Mouse (Mus musculus) cerebellum, postnatal 36 days (tissue): ENCODE results near the gene Mettl17.
A peak's percentile ranks its signal among the peaks of the same experiment; 100 is the strongest.
"Not testable (repeated sequence)": the region's sequence is repeated elsewhere in the genome, so short reads cannot be mapped to it uniquely, and the experiment has no call there.

Experiments used
- DNase-seq, 2 experiments: peaks; one replicate each; pipeline ENCODE4 v3.0.0; 2021 to 2022; ENCODE audit warnings: mixed read lengths in 2 of 2

The Mettl17 gene

DNA sequence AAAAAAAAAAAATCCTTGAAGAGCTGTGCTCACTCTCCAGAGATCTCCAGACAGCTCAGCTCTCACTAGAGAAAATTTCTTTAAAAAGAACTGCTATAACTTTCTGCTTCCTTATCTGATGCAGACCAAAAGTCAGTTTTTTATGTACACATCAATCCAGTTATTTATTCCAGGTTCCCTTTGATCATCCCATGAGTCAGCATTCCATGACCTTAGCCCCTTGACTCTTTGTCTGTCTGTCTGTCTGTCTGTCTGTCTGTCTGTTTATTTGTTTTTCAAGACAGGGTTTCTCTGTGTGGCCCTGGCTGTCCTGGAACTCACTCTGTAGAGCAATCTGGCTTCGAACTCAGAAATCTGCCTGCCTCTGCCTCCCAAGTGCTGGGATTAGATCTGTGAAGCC lies 14.7 kb downstream of the Mettl17 start:
- no peak for DNase-seq

DNA sequence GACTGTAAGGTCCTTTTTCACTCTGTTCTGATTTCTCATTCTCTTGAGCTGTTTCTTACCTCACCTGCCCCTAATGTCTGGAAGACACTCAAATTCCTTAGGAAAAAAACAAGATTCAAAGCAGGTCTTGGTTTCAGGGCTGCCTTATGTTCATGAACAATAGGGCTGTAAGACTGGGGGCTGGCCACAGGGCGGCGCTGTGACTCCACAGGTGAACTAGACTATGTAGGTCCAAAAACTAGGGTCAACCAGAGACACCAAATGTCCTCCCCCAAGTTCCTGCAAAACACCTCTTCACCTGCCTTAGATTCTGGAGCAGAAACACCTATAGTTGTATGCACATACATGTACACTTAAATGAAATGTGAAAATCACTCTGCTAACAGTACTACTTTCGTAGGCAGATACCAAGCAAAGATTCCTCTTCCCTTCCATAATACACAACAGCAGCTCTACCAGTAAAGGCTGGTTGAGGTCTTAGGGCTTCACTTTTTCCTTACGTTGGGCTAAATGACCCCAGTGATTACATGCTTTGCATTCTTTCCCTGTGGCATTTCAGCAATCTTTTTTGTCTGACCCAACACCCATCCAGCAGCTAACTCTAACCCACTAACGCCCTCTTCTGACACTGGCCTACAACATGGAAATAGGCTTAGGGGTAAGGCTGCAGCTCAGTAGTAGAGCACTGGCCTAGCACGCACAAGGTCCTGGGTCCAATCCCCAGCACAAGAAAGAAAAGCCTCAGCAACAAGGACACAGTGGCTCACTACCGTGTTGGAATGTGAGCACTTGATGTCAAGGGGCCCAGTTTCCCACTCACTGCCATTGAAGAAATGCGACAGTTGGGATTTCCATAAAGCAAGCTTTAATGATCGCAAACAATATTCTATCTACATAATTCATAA lies 18.4 kb downstream of the Mettl17 start:
- DNase-seq: peak; percentile 85

DNA sequence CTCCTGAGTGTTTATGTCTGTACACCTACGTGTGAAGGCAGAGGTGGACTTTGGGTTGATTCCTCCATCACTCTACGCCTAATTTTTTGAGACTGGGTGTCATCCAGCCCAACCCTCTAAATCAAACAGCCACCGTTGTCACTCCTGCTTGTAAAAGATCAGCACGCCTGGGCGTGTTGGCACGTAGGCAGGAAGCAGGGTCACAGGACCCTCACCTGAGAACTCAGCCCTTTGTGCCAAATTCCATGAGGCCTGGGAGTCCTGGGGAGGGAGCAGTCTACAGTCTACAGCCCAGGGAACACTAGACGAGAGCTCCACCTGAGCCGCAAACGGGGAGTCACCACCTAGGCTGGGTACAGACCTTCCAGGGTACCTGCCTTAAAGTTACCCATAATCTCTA lies 19.1 kb downstream of the Mettl17 start:
- no peak for DNase-seq

DNA sequence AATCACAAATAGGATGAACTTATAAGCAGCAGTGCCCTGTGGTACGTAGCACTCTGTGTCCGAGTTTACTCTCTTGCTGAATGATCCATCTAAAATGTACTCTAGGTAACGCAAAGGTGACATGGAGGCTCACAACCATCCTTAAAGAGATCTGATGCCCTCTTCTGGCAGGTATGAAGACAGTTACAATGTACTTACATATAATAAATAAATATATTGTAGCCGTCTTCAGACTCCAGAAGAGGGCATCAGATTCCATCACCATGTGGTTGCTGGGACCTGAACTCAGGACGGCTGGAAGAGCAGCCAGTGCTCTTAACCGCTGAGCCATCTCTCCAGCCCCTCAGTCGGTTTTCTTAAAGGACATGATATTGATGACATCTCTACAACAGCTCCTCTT lies 20.1 kb downstream of the Mettl17 start:
- DNase-seq: no peak

DNA sequence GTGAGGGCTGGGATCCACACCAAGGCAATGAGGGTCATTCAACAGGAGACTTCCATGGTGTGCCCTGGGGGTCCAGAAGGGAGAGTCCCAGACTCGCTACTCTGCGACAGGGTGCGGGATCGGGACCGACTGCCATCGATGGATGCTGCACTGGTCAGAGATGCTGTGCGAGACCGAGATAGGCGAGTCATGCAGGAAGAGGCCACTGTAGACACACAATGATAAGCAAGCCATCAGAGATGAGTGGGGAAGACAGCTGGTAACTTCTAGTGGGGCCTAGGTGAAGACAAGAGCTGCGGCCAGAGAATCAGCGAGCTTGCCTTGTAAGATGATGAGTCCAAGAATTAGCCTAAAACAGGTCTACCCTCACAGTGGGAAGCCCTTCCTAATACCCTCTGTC lies 21.5 kb downstream of the Mettl17 start:
- DNase-seq: no peak

DNA sequence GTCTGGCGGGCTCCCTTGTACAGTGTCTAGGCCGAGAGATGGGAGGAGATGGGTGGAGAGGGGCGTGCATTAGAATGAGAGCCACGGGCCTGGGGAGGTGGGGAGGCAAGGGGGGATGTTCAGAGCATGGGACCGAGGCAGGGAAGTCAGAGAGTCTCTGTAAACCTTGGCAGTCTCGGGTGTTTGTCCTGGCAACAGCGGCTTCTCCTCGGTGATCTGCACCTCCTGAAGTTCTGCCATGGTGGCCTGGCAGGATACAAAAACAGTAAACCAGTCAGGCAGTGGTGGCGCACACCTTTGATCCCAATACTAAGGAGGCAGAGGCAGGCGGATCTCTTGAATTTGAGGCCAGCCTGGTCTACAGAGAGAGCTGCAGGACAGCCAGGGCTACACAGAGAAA lies 26.7 kb downstream of the Mettl17 start:
- no peak for DNase-seq

DNA sequence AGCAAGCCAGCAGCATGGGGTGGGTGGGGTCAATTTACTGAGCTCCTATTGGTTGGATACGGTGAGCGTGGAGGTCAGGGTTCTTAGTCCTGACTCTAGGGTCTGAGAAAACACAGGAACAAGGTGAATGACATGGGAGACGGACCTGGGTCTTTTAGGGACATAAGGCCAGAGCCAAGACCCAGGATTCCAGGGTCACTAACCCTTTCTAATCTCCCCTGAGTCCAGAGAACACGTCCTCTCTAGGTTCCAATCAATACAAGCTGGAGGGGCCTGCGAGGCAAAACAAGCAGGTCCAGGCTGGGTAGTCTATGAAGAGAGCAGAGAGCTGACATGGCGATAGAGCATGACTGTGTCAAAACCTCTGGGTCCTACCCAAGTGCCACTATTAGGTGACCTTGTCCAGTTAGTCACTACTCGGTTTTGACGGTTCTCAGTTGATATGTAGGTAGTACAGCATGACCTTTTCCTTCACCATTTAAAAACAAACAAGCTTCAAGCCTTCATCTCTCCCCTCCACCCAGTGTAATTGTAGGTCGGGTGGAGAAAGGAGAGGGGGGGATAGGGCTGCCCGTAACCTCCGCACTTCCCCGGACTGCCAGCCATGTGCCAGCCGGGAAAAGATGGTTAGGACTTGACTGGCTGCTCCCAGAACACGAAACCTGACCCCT lies 27.9 kb downstream of the Mettl17 start:
- no peak for DNase-seq

DNA sequence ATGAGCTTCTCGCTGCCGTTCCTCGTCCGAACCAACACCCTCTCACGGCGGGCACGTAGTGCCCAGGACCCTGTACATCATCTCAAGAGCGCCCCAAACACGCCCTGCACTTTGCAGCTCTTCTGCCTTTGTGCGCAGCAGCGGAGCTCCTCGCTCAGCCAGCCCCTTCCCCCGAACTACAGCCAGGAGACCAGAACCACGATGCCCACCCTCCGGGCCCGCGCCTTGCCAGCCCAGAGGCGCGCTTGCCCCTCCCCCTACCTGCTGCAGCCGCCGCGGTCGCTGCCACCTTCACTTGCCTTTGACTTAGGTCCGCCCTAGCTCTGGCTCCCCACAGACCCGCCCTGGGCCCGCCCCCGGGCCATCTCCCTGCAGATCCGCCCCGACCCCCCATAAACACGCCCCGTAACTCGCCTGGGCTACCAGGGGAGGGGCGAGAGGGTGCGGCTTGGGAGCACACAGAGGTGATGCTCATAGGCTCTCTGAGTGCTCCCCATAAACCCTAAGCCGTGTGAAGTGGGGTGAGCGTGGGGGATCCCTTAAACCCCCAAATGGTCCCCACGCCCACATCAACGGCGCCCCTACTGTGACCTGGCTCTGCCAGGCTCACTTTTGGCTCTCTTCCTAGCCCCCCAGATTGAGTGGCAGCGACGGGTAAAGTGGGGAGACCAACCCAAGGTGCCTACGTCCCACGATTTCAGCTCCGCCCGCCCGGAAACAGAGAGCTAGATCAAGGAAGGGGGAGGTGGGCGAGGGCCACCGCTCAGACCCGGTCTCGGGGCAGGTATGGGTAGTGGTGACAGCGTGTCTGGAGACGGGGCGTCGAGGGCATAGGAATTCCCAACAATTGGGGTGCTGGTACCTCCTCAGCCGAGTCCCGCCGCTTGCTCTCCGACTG lies 28.7 kb downstream of the Mettl17 start:
- peak; percentile 48 to 66 for DNase-seq

DNA sequence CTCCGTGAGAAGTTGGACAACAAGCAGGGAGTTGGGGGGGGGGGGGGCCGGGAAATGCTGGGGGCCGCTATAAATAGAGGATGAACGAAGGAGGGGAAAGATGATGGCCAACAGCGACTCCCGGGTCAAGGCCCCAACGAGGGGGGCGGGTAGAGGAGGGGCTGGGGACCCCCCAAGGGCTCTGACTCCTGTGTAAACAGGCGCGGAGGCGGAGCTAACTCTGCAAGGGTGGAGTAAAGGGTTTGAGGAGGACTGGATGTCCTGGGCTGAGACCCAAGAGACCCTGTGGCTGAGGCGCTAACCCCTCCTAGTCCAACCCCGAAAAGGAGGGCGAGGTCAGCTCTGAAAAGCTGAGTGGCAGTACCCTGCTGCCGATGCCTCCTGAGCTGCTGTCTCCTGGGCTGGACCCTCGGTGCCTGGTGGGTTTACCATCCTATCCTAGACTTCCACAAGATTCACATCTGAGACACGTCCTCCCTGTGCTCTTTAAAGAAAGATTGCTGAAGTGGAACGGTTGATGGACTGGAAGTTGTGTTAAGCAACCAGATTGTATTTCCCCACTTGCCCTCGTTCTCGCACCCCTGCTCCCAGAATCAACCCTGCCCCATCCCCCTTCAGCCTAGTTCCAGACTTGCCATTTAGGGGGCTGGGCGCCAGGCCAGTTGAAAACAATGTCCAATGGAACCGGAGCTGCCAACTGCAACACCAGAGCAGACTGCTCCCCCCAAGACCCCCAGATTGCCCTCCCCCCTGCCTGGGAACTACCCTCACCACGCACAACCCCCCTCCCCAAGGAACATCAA lies 29.5 kb downstream of the Mettl17 start, which contains the start of gene Ndrg2:
TSS of gene Ndrg2 (minus strand) at position 199 of the 803 bp plus-strand sequence.
- peak; percentile 37 to 52 for DNase-seq

DNA sequence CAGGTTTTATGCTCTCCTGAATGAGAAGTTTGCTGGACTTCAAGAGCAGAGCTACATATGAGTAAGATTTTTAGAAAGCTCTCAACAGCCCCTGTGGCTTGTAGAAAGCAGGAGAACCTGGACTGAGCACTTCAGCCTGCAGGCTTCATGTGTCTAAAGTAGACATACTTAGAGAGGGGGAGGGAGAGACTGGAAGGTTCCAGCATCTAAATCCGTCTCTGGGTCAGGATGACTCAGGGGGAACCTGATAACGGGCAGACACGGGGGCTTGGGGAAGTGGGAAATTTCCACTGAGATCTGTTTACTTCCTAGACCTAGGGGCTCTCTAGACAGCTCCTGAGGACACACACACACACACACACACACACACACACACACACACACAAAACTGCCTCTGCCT lies 30.4 kb downstream of the Mettl17 start:
- DNase-seq: no peak

DNA sequence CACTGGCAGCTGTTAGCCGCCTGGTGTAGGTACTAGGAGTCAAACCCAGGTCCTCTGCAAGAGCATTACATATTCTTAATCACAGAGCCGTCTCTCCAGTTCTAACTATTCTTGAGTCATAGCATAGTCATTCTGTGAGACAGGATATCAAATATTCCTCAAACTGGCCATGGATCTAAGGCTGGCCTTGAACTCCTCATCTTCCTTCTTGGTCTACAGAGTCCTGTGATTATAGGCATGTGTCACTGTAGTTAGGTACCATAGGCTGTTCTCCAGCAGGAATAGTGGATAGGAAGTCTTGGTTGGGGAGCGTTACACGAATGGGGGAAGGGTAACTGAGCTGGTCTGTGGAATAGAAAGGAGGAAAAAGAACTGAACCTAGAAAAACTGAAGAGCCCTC lies 31.9 kb downstream of the Mettl17 start:
- no peak for DNase-seq

DNA sequence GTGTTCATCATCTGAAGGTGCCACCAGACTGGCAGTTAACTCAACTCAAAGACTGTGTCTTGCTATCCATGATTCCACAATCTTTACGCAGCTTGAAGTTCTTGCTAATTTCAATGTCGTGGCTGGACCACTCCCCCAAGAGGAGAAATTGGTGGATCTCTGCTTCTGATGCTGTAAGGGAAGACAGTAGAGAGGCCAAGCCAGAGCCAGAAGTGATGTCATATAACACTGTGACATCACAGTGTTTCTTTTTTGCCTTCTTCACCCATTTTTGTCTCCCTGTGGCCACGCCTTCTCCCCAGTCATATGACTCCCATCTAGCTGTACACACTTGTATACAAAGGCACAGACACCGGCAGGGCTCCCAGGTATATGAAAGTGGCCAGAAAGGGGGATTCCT lies 33.5 kb downstream of the Mettl17 start, which contains the start of gene Tppp2:
TSS of gene Tppp2 (plus strand) at position 301 of the 400 bp plus-strand sequence.
- DNase-seq: no peak

DNA sequence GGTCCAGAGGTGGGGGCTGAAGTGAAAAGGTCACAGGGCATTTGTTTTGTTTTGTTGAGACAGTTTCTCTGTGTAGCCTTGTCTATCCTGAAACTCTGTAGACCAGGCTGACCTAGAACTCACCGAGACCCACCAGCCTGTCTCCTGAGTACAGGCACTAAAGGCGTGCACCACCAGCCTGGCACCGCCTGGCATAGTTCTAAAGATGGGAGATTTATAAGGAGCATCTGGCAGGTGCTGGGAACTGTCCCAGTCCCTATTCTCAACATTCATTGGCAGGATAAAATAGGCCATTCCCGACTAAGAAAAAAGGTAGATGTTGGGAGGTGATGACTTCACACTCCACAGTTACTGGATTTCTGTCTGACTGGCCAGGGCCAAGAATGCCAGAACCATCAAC lies 34.3 kb downstream of the Mettl17 start:
- DNase-seq: no peak

DNA sequence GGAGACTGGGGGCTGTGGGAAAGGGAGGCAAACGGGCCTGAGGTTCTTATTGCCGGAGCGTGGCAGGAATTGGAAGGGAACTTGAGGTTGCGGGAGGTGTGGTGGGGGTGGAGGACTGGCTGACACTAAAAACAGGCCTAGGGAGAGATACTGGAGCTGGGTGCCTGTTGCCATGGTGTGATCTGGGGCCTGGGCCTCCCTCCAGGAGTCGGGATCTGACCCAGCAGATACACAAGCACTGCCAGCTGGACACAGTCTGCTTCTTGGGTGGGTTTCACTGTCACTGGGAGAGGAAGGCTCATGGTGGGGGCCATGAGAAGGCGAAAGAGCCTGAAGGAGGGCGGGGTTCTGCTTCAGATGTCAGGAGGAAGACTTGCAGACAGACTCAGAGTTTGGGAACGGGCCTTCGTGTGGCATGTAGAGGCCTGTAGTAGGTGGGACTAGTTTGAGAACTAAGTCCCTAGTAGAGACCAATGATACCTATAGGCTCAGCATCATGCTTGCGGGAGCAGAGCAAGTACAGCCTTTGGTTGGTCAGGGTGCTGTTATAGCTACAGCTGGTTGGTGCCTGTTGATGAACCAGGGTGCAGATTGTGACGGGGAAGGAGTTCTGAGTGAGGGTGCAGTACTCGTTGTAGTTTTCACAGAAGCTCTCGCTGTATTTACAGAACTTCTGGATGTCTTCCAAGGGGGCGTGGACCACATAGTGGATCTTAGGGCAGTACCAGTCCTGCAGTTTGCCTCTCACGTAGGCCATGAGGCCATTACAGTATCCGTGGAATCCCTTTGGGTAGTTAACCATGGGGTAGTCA lies 37.3 kb downstream of the Mettl17 start:
- DNase-seq: peak in 1 of 2 experiments; percentile 26

DNA sequence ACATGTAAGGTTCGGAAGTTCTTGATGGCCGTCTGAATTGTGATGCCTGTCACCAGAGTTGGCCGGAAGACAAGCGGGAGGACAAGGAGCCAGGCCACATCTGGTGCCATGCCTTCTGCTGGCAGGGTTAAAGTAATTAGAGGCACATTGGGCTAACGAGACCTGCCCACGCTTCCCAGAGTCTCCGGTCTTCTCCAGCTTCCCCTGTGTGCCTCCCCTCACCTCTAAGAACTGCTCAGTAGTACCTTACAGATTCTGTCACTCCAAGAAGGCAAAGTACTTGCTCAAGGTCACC lies 37.9 kb downstream of the Mettl17 start, which contains the start of gene Rnase13:
TSS of gene Rnase13 (minus strand) at position 203 of the 295 bp plus-strand sequence.
- DNase-seq: no peak

DNA sequence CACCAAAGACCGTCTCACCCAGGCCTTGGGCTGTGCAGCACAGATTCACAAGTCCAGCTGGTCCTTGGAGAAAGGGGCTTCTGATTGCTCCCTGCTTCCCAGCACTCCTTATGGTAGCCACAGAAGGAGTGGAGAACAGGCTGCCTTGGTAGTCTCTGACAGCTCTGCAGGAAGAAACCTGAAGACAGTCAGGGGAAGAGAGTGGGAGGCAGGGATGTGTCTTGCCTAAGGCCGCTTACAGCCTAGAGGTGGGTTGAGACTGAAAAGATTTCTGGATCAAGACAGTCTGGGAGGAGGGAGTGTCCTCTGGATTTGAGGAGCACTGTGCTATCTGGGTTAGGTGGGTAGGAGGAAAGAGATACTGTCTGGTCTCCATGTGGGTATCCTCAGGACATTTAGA lies 38.3 kb downstream of the Mettl17 start:
- DNase-seq: no peak

DNA sequence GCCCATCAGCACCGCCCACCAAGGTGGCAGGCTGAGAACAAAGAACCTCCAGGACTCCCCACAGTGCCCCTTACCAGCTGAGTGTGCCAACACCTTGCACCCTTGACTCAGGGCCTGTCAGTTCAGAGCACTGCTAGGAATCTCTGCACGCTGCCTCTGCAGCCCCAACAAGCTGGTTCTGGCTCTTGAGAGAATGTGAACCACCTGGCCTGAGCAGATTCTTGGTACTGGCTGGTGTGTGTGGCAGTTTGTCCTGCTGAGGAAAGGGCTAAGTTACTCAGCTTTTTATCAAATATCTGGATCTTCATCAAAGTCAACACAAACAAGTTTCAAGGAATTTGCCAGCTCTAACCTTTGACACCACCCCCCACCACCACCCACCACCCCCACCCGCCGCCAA lies 38.9 kb downstream of the Mettl17 start:
- DNase-seq: no peak

DNA sequence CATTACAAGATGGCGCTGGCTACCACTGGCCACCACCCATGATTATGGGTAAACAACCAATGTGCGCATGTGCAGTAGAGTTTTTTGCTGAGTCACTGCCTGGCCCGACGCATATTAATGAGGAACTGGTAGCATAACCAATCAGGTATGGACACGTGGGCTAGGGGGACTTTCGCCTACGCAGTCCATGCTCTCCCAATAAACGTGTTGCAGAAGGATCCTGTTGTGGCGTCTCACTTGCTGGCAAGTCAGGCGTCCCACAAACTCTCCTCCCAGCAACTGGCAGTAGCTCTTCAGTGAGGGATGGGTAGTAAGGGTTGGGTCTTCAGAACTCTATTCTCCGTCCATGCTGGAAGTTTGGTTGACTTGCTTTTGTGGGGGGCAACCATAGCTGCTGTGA lies 42.3 kb downstream of the Mettl17 start:
- not testable (repeated sequence) for DNase-seq

DNA sequence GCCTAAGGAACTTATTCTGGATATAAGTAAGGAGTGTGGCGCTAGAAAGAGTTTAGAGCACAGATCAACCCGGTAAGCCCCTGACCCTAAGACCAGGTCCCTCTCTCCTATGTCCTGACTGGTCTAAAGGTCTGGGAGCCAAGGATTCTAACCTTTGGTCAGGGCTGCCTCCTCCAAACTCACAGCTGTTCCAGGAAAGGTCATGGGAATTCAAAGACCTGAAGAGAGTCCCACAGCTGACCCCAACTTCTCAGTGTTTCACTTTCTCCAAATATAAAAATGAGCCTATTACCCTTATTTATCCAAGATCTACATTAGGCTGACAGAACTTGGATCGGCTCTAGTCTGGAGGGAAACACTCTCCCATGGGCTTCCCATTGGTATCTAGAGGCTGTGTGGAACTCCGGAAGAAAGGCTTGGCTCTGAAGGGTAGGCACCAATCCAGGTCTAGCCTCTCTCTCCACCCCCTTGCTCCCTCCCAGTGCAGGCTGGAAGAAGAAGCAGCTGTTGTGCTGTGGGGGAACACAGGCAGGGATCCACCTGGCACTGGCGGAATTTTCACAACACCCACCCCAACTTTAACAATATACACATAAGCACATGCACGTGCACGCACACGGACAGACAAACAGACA lies 44.8 kb downstream of the Mettl17 start:
- DNase-seq: no peak

DNA sequence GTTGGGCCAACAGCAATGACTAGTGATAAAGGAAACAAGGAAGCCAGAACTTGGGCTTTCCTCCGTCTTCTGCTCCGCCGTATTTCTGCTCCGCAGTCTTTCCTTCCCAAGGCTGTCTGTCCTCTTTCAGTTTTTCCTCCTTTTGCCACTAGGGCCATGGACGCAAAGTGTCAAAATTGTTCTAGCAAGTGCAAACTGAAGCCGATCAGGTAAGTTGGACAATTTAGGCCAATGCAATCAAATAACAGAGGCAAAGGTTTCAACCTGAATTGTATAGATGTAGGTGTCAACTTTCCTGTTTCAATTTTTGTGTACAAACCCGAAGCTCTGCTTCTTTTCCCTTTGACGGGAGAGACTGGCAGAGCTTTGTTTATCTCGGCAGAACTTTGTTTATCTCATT lies 45.3 kb downstream of the Mettl17 start:
- no peak for DNase-seq

DNA sequence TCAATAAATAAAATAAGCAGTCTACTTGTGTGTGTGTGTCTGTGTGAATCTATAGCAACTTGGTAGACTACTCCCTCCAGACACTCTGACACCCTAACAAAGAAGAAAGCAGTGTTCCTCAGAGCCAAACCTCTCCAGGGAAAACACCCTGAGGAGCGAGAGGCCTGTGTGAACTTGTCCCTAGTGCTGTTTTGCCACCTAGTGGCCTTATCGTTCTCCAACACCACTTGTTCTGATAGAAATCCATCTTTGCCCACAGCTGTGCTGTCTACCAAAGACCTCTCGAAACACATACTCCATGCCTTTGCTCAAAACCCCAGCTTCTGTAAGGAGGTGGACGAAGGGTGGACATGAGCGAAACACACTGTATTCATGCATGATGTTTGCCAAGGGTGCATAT lies 46.2 kb downstream of the Mettl17 start:
- peak; percentile 38 to 54 for DNase-seq
